Mouse (Mus musculus): Measurements from ENCODE around the gene Trim31. TPM values are rescaled to one million over a fixed set of nuclear protein-coding genes. Genes with fewer than 3 reads are reported as not detected.
A peak's percentile ranks its signal among the peaks of the same experiment; 100 is the strongest.

The Trim31 gene
- total RNA-seq, 2 experiments from 2014 or later: not detected

DNA sequence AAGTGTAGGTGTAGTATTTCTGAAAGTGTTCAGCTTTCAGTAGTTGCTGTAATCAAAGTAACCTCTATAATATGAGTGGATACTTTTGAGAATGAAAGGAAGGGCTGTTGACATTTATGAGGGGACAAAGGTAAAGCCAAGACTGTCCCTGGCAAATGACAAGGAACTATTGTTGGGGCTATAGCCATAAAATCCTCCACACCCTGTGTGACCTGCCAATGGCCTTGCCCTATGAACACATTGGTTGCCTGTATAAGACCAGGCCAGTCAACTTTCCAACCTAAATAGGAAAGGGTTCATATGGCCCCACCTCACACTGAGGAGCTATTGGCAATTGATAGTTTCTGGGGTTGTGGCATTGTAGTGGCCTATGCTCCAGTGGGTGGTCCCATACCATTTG lies 853 bp upstream of the Trim31 start:
- no peak for DNase-seq

DNA sequence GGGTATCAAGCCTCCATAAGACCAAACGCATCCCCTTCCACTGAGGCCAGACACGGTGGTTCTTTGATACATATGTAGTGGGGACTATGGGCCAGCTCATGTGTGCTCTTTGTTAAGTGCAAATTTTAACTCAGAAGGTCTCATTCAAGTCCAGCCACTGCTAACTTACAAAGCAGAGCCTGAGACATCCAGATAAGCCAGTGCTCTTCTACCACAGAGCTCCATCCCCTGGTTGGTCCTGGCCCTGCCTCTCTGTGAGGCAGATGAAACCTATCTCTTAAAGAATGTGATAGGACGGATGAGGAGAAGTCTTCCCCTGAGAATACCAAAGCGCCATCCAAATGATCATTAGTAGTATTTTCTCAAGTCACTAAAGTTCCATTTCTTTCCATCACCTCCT lies 1.5 kb downstream of the Trim31 start:
- no peak for DNase-seq

DNA sequence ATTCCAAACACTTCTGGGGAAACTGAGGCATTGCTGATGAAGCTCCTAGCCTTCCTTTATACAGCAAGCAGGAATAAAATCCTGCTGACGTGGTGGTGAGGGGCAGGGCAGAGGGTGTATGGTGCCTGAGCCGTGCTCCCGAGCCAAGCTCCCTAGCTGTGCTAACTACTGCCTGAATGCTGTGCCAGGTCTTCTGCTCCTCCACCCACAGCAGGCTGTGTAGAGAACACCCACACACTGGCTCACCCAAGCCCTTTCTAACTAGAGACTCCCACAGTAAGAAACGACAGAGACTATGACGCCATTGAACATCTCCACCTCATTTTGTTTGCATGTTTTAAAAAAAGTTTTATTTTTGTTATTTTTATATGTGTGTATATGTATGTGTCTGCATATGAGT lies 2.1 kb downstream of the Trim31 start:
- DNase-seq: no peak

DNA sequence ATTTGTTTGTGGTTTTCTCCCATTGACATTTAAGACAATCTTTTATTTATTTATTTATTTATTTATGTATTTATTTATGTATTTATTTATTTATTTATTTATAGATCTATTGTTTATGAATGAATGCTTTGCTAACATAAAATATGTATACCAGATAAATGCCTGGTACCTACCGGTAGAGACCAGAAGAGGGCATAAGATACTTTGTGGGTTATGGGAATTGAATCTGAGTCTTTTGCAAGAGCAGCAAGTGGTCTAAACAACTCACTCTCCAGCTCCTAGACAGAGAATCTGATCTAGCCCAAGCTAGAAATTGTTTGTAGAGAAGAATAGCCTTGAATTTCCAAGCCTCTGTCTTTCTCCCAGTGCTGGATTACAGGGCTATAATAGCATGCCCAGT lies 2.8 kb downstream of the Trim31 start:
- DNase-seq: no peak

DNA sequence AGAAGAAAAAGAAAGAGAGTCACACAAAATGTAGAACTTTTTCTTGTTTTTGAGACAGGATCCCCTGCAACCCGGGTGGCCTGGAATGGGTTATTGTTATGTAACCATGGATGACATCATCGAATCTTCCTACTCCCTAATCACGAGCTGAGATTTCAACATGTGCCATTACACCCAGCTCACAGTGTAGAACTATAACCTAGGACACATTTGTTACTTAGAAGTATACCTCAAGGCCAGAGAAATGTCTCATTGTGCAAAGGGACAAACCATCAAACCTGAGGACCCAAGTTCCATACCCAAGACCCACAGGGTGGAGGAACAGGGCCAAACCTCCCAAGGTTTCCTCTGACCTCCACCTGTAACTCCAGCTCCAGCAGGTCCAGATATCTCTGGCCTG lies 5.7 kb downstream of the Trim31 start:
- DNase-seq: no peak

DNA sequence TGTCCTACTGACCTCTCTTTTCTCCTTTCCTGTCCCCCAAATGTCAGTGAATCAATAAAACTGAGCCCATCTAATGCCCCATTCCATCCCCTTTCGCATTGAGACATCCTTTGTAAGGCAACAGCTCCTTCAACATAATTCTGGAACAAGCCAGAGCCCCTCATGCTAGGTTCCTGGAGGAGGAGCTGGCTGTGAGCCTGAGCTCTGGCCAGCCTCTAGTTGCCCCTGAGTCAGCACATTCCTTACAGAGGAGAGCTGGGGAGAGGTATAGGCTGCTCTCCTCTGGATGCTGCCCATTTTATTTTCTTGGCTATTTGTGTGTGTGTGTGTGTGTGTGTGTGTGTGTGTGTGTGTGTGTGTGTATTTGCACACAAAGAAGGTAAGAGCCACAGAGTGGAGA lies 10.3 kb downstream of the Trim31 start:
- no peak for DNase-seq

DNA sequence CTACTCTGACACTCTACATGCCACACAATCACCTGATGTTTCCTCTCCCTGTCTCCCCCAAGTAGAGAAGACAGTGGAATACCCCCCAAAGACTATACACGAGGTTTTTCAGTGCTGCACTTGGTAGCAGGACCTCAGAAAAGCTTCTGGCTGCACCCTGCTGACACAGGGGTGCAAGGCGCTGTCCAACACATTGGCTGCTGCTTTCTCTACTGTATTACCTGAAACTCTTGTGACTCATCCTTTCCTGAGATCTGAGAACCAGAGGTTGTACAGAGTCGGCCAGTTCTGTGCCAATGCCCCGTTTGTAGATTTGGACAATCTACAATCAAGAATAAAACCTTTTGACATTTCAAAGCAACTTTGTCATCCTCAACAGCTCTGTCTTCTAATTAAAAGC lies 11.9 kb downstream of the Trim31 start:
- DNase-seq: no peak

DNA sequence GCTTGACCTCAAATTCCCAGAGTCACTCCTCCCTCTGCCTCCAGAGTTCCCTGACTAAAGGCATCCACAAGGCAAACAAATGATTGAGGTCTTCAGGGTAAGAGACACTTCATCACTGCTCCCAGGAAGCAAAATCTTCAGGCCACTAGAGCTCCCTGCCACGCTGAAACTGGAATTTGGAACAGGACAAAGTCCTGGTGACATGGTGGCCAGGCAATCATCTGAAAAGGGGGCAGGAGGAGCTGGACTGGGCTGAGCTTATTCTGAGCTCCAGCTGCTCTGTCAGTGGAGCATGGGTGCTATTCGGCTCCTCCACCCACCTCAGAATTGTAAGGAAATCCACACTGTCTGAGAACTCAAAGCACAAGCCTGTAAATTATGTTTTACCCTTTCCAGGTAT lies 14.1 kb downstream of the Trim31 start:
- DNase-seq: no peak

DNA sequence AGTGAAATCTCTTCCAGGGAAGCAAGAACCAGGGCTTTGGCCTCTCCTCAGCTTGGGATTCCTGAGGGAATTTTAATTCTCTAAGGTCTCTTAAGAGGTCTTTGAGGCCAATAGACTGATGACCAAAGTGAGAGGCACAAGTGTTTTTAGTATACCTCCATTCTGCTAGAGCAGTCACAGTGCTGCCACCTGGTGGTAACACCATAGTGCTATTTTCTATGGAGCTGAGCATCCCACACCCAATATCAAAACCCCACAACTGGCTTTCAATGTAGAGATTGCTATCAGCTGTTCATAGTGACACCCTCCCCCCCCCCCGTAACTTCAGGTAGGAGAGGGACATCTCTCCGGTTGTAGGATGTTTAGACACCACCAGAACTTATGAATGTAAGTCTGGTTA lies 16.2 kb downstream of the Trim31 start:
- DNase-seq: peak; percentile 85

DNA sequence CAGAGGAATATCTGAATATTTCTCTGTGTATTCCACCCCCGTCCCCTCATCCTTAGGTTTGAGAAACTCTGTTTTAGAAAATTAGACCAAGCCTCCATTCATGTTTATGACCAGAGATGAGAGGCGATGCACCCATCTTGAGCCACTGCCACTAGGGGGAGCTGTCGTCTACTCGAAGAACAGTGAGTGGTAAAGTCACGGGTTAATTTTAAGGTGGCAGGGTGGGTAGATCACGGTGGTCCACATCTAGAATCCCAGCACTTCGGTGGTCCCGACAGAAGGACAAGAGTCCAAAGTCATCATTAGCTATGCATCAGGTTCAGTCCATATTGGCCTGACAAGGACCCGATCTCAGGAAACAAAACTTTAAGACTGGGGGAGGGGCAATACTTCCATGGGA lies 17.2 kb downstream of the Trim31 start:
- DNase-seq: peak; percentile 81

DNA sequence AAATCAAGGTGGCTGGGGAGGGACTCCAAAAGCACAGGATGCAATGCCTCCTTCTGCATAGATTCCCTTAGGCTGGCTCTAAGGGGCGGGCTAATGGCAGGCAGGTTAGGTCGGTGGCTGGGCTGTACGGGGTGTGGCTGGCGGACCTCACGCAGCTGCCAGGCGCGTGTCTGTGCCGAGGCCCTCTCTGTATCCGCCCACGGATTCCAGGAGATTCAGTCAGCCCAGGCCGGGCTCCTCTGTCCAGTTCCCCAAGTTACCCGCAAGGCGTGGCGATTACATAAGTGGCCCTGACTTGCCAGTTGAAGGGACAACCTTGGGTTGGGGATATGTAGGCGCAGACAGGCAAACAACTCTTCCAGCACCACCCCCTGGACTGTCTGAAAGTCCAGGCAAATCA lies 22.3 kb downstream of the Trim31 start:
- peak; percentile 54 for DNase-seq

DNA sequence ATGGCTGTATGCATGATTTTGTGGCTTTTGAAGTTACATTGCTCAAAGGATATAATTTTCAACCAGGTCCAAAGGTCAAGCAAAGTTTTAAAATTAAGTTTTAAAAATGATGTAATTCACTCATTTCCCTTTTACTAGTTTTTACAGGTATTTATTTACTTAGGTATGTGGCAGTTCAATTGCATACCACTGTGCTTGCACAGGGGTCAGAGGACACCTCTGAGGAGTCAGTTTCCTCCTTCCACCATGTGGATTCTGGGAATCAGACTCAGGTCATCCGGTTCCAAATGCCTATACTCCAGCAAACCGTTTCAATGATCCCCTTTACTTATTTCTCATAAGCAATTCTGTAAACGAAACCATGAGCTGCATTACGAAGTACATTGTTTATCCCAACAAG lies 24.8 kb downstream of the Trim31 start:
- no peak for DNase-seq

DNA sequence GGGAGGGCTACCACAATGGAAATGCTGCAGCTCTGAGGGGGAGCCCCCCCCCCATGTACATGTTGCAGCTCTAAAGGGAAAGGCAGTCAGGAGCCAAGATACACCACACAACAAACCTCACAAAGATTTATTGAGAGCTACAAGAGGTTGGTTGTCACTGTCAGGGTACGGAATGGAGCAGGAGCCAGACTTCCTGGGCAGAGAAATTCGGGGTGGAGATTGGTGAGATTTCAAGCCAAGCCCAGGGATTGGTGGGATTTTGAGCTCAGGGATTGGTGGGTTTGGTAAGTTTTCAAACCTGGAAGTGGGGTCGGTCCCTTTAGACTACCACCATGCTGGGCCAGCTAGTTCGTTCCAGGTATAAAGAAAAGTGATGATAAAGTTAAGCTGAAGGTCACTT lies 25.6 kb downstream of the Trim31 start:
- no peak for DNase-seq

DNA sequence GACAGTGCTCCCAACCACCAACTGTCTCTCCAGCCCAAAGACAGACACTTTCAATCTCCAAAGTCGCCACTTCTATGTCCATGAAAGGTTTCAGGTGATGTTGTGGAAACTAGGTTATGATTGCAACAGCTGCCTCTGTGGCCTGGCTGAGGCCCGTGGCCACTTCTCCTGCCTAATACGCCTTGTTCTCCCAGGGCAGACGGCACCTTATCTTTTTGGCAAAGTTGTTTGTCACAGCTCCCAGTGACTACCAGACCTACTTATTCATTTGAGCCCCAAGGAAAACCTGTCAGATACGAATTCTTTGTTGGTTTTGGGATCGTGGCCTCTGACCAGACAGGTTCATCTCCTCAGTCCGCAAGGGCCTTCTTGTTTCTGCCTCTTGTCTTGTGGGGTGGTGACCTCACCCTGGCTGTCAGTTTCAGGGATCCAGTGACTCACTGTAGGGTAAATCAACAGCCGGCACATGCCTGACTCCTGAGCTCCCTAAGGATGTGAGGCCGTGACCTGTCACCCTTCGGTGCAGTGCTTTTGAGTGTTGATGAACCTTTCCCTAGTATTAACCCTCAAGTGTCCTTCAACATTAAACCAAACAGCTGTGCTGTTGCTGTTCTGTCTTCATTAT lies 29.7 kb downstream of the Trim31 start:
- no peak for DNase-seq

DNA sequence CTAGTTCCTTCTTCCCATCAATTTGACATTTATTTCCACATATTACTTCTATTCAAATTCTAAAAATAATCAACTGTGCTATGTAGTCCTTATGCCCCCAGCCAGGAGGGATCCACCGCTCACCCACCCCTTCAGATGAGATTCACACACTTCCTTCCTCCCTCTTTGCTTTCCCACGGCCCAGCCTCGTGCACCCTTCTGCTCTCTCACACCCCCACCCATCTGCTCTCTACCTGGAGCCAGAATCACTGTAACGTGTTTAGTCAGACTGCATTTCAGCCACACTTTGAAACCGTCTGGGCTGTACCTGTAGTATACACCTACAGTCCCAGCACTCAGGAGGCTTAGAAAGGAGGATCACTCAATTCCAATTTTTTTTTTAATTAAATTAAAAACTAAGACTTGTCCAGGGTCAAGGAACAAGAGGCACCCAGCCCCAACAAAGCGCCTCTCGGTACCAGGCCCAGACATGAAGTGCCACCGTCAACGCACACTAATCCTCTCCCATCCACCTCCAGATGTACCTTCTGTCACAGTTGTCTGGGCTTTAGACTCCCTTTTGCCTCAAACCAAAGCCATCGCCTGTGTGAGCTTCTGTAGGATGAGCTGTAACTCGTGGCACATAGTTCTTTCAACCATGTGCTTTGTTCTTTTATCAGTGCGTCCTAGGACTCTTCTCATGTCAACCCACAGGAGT lies 31.5 kb downstream of the Trim31 start:
- no peak for DNase-seq

DNA sequence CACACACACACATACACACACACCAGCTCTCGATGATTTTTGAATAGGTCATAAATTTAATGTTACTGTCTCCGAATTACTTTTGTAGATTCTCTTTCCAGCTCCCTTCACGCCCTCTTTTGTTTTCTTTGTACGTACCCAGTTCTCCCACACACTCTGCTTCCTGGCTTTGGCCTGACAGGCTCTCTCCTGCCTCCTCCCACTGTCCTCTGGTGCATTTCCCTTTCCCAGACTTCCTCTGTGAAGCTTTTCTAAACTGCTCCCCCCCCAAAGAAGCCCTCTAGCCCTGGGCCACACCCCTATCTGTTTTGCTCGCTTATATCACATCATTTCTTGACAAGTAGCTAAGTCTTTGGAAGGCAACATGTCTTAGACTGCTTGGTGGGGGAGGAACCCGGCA lies 32.3 kb downstream of the Trim31 start:
- no peak for DNase-seq

DNA sequence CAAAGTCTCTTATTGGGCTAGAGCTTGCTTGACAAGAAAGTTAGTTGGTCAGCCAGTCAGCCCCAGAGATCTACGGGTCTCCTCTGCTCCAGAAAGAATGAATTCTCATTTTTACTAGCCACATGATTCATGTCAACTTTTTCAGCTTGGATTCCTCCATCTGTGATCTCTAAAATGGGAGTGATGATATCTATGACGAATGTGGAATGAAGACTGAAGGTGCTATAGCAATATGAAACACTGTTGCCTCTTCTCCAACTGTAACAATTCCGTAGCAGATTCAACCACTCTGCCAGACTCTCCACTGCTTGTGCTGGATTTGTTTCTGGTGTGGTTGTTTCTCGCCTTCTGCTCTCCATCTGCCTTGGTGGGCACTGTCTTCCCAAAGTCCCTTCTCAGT lies 33.2 kb downstream of the Trim31 start:
- no peak for DNase-seq

DNA sequence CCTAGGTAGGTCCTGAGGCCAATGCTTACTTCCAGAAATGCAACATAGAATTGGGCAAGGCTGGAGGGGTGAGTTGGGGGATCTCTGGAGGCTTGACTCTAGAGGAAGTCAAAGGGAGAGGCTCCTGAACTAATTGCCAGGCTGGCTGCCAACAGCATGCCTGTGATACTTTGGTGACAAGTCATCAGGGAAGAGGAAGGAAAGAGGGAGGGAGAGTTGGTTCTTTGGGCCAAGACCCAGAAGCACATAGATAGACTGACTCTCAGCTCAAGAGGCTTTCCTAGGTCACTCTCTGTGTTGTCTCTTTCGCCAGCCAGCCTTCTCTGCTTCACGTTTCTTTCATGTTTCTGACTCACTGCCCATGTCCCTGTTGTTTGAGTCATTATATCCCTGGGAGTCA lies 33.9 kb downstream of the Trim31 start:
- peak; percentile 28 for DNase-seq

DNA sequence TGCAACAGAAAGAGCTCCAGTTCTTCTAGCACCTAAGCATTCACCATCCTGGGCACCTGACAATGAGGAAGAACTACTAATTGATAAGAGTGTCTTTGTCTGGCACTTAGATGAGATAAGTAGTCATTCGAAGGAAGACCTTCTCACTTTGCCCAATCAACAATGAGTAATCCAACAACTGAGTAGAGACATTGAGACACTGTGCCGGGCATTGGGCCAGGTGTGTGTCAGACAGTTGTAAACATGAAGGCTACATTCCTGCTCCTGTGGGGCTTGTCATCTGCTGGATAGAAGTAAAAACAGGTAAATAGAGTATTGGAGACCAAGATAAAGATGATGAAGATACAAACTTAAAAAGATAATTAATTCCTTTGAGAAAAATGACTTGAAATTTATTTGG lies 40.1 kb downstream of the Trim31 start:
- DNase-seq: peak; percentile 71

DNA sequence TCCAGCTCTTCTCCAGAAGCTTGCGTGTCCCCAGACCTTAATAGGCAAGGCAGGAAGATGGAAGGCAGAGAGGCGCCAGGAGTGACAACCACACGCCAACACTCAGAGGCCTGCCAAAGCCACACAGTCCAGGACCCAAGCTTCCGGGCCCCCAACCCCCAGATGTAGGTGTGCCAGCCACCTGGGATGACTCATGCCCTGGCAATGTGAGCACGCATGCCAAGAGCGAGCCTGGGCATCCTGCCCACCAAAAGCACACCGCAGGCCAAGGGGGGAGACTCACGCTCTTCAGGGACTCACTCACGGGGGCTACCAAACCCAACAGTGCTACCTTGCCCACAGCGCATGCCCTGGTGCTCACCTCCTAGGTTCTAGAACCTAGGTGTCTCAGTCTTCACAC lies 44.5 kb downstream of the Trim31 start:
- peak; percentile 40 for DNase-seq

DNA sequence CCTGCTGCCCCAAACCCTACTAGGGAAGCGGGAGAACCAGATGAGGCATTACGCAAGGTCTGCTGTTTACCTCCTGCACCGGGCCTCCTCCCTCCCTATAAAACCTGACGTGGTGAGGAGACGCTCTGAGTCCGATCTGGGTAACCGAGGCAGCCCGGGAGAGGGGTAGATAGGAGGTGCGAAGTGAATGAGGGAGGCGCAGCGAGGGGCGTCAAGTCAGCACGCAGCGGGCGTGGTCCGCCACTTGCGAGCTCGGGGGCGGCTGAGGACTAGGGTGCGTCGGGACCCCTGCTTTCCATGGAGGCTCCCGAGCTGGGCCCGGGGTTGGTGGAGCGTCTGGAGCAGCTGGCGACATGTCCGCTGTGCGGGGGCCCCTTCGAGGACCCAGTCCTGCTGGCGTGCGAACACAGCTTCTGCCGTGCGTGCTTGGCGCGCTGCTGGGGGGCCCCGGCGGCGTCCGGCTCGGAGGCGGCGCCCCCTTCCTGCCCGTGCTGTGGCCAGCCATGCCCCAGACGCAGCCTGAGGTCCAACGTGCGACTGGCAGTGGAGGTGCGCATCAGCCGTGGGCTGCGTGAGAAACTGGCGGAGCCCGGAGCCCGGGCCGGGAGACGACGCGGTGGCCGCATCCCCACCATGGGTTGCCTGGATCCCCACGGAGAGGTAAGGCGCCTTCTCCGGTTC lies 45.0 kb downstream of the Trim31 start, which contains the start of gene Rnf39:
Gene Rnf39, plus strand, starts transcription at position 128 of the 681 bp plus-strand sequence.
- no peak for DNase-seq

DNA sequence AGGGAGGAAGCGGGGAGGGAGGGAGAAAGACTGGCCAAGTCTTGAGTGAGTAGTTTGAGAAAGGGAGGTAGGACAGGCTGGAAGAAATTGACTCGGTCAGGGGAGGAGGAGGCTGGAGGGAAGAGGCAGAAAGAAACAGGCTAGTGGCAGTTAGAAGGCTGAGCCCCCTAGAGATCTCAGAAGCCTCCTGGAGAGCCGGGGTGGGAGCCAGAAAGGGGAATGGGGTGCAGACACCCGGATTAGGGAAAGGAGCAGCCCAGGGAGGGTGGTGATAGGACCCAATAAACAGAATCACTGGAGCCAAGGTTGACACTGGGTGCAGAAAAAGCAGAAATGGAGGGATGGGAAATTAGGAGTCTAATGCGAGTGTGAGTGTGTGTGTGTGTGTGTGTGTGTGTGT lies 45.8 kb downstream of the Trim31 start:
- DNase-seq: no peak

DNA sequence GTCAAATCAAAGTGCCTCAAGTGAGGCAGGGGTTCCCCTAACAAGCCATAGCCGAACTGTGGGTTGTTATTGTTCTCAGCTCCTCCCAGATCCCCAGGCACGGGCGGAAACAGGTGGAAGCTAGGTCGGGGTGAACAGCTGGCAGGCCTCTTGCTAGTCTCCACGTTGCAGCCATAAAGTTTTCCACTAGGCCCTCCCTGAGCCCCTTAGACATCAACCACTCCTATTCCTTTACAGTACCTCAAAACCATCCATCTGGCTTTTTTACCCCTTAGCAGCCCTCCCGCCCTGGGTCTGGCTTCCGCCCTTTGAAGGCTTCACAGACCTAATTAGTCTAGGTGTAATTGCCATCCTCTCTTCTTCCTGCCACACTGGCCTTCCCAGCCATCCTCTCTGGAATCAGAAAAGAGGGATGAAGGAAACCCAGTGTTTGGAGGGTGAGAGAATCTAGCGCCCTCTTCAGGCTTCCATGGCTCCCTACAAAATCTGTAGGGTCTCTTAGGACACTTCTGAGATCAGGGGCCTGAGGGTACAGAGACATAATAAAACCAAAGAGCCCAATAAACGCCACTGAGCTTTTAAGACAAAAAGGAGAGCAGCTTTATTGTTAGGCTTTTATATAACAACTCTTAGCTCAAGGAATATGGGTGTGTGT lies 46.3 kb downstream of the Trim31 start:
- no peak for DNase-seq

Data from adrenal gland, postnatal 10 days (tissue).